In genomic region chr16:24093624-24094023, GRCm38 (mm10) we compare ENCODE assay signal across 25 mouse cellular contexts.
"Had no signal": no experiment of that assay in that cellular context is flagged by ENCODE, and none has a peak within 500 bp of the region (broad histone marks: within the 10 kb centered on the region; RNA-seq: fewer than 3 reads in every experiment).

No protein-coding gene starts in this region.

- H3K9me3 ChIP-seq: heart, embryonic 13.5 days; heart, embryonic 15.5 days; hindbrain, embryonic 13.5 days; hindbrain, embryonic 15.5 days; kidney, embryonic 15.5 days; limb, embryonic 12.5 days had no signal

- H3K9ac ChIP-seq: forebrain, postnatal 0 days; heart, embryonic 13.5 days; heart, embryonic 15.5 days; hindbrain, embryonic 13.5 days; hindbrain, embryonic 15.5 days; kidney, embryonic 15.5 days; limb, embryonic 12.5 days; liver, embryonic 14.5 days had no signal

- H3K4me1 ChIP-seq: heart, embryonic 13.5 days; heart, embryonic 15.5 days; hindbrain, embryonic 13.5 days; hindbrain, embryonic 15.5 days; kidney, embryonic 15.5 days; limb, embryonic 12.5 days had no signal

- DNase-seq: forebrain, postnatal 0 days; gastrocnemius, postnatal 14 days; gastrocnemius, postnatal 36 days; heart, adult 18-20 months; heart, postnatal 36 days; kidney, adult 11 months; kidney, adult 2 months; kidney, adult 9 months; kidney, postnatal 14 days; kidney, postnatal 36 days; layer of hippocampus, adult 9-11 months; layer of hippocampus, postnatal 36 days; left cerebral cortex, postnatal 4 days had no signal

- H3K36me3 ChIP-seq: heart, embryonic 13.5 days; heart, embryonic 15.5 days; hindbrain, embryonic 13.5 days; hindbrain, embryonic 15.5 days; kidney, embryonic 15.5 days; limb, embryonic 12.5 days had no signal

- ATAC-seq: forebrain, postnatal 0 days; hindbrain, postnatal 0 days; intestine, embryonic 16.5 days had no signal

- H3K27me3 ChIP-seq: heart, embryonic 15.5 days; hindbrain, embryonic 13.5 days; hindbrain, embryonic 15.5 days; kidney, embryonic 15.5 days; limb, embryonic 12.5 days had no signal

- H3K27ac ChIP-seq: heart, embryonic 13.5 days; heart, embryonic 15.5 days; hindbrain, embryonic 13.5 days; hindbrain, embryonic 15.5 days; hindbrain, postnatal 0 days; kidney, embryonic 15.5 days; kidney, postnatal 0 days; limb, embryonic 12.5 days; liver, embryonic 14.5 days had no signal

- H3K4me2 ChIP-seq: heart, embryonic 11.5 days; heart, embryonic 13.5 days; heart, embryonic 15.5 days; hindbrain, embryonic 13.5 days; hindbrain, embryonic 15.5 days; kidney, embryonic 15.5 days; limb, embryonic 12.5 days; liver, embryonic 11.5 days had no signal

- H3K4me3 ChIP-seq: heart, embryonic 13.5 days; heart, embryonic 15.5 days; hindbrain, embryonic 13.5 days; hindbrain, embryonic 15.5 days; kidney, embryonic 15.5 days; limb, embryonic 12.5 days had no signal
